Comparison of ENCODE assay signal across 18 mouse cellular contexts in the genomic region with DNA sequence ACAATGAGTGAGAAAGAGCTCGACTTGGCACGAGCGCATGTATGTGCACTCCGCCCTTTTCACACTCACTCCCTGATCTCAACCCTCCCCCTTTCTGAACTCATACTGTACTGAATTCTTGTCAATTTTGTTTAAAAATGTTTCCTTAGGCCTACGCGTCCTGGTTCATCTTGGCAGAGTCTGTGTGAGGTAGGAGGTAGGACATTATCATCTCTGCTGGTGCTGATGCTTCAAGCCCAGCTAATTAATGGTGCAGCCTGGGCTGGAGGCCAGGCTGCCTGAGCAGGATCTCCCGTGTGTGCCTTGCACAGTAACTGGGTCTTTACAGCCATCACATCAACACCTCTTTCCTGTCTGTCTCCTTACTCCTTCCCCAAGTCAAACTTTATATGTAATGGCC. TPM values are rescaled to one million over a fixed set of nuclear protein-coding genes. Genes with fewer than 3 reads are reported as not detected.
DNase-seq lines count a peak whose midpoint lies in the region; ATAC-seq and TF ChIP-seq lines count a peak whose summit lies in the region.
"Had no signal": no experiment of that assay in that cellular context is flagged by ENCODE, and none has a peak within 500 bp of the region (broad histone marks: within the 10 kb centered on the region; RNA-seq: fewer than 3 reads in every experiment).

No protein-coding gene starts in this region.

- 78% methylated on average over 7 of the region's 7 CpGs for WGBS in hindbrain, embryonic 14.5 days
- WGBS in hindbrain, embryonic 12.5 days: 86% methylated on average over 7 of the region's 7 CpGs
- 76% methylated on average over 7 of the region's 7 CpGs for WGBS in intestine, embryonic 16.5 days

- no peak overlapping the region for H3ac ChIP-seq in myocyte (ENCODE audit: control insufficient read depth, insufficient read length)

- H3K36me3 ChIP-seq in hindbrain, embryonic 14.5 days (replicated peaks; ENCODE audit: control insufficient read depth, insufficient read depth): no peaks in the 10 kb centered on the region
- no peaks in the 10 kb centered on the region for H3K36me3 ChIP-seq in hindbrain, embryonic 12.5 days
- no peaks in the 10 kb centered on the region for H3K36me3 ChIP-seq in myocyte (ENCODE audit: control insufficient read depth, insufficient read depth)
- H3K36me3 ChIP-seq in intestine, embryonic 16.5 days (ENCODE audit: control insufficient read depth, insufficient read depth, low read length): no peaks in the 10 kb centered on the region
- H3K36me3 ChIP-seq: G1E had no signal

- H3K9ac ChIP-seq in hindbrain, embryonic 14.5 days: no peak overlapping the region
- no peak overlapping the region for H3K9ac ChIP-seq in hindbrain, embryonic 12.5 days
- no peak overlapping the region for H3K9ac ChIP-seq in intestine, embryonic 16.5 days (ENCODE audit: low read depth, low read length)
- H3K9ac ChIP-seq: forebrain, postnatal 0 days had no signal

- H3K27me3 ChIP-seq in hindbrain, embryonic 14.5 days (ENCODE audit: control insufficient read depth, insufficient read depth, low read length): no peaks in the 10 kb centered on the region
- H3K27me3 ChIP-seq in hindbrain, embryonic 12.5 days: no peaks in the 10 kb centered on the region
- no peaks in the 10 kb centered on the region for H3K27me3 ChIP-seq in myocyte (ENCODE audit: control insufficient read depth, insufficient read depth, insufficient read length)
- H3K27me3 ChIP-seq in intestine, embryonic 16.5 days (replicated peaks; ENCODE audit: control insufficient read depth, insufficient read depth, low read length): no peaks in the 10 kb centered on the region

- peaks cover 63% of the 10 kb centered on the region for H3K4me1 ChIP-seq in hindbrain, embryonic 14.5 days (replicated peaks; ENCODE audit: control insufficient read depth, insufficient read depth, low read length)
- peaks cover 62% of the 10 kb centered on the region for H3K4me1 ChIP-seq in hindbrain, embryonic 12.5 days
- peaks cover 31% of the 10 kb centered on the region for H3K4me1 ChIP-seq in intestine, embryonic 16.5 days (ENCODE audit: control insufficient read depth, insufficient read depth, low read length)

- no peak overlapping the region for H3K4me2 ChIP-seq in hindbrain, embryonic 14.5 days (replicated peaks)
- no peak overlapping the region for H3K4me2 ChIP-seq in hindbrain, embryonic 12.5 days (replicated peaks)
- H3K4me2 ChIP-seq in myocyte (ENCODE audit: low read depth): peak overlapping the region; percentile 32
- H3K4me2 ChIP-seq in intestine, embryonic 16.5 days (ENCODE audit: low read depth, low read length): no peak overlapping the region

- TF ChIP-seq POLR2A in myocyte (IDR thresholded peaks at IDR 0.05; ENCODE audit: insufficient read length, low read depth): no peak

- no peaks in the 10 kb centered on the region for H3K9me3 ChIP-seq in hindbrain, embryonic 14.5 days (ENCODE audit: control insufficient read depth, low read length)
- H3K9me3 ChIP-seq in hindbrain, embryonic 12.5 days (replicated peaks): no peaks in the 10 kb centered on the region
- H3K9me3 ChIP-seq in intestine, embryonic 16.5 days (ENCODE audit: control insufficient read depth, low read length): no peaks in the 10 kb centered on the region
- H3K9me3 ChIP-seq: G1E had no signal

- no peaks in the 10 kb centered on the region for H3K79me2 ChIP-seq in myocyte (ENCODE audit: control insufficient read depth, insufficient read depth)

- ATAC-seq in cerebellum, adult (ENCODE audit: insufficient number of reproducible peaks, low FRiP score, low TSS enrichment): no peak
- no peak for ATAC-seq in hindbrain, embryonic 14.5 days (ENCODE audit: low FRiP score)
- ATAC-seq in hindbrain, embryonic 12.5 days (ENCODE audit: low FRiP score): no peak
- no peak for ATAC-seq in intestine, embryonic 16.5 days
- ATAC-seq: CD4-positive, CD25-positive, alpha-beta regulatory T cell, adult 4 months; forebrain, postnatal 0 days; midbrain, embryonic 16.5 days had no signal

- peak; percentile 51 for DNase-seq in cerebellum, adult 9-10 months
- no peak for DNase-seq in hindbrain, embryonic 14.5 days (ENCODE audit: low spot score)
- peak; percentile 37 for DNase-seq in lung, postnatal 10 days
- DNase-seq in lung, postnatal 14 days: no peak
- DNase-seq: cerebellum, adult 11-12 months; embryo, embryonic 11 days; forebrain, postnatal 0 days; kidney, adult 11 months; kidney, postnatal 14 days; right cerebral cortex, postnatal 4 days; thymus, postnatal 4 days had no signal

- no peak overlapping the region for H3K4me3 ChIP-seq in hindbrain, embryonic 14.5 days (replicated peaks; ENCODE audit: low read length)
- H3K4me3 ChIP-seq in hindbrain, embryonic 12.5 days: no peak overlapping the region
- H3K4me3 ChIP-seq in myocyte: no peak overlapping the region
- H3K4me3 ChIP-seq in intestine, embryonic 16.5 days (ENCODE audit: low read length): no peak overlapping the region

- H3K27ac ChIP-seq in hindbrain, embryonic 14.5 days: peak overlapping the region; percentile 26; the same call in 1 of the 2 replicates
- H3K27ac ChIP-seq in hindbrain, embryonic 12.5 days: no peak overlapping the region
- H3K27ac ChIP-seq in intestine, embryonic 16.5 days (ENCODE audit: low read length): no peak overlapping the region

TF ChIP-seq in myocyte, 11 proteins besides CTCF, POLR2A, EP300 and RAD21:
- TF ChIP-seq E2F4 (IDR thresholded peaks at IDR 0.05; ENCODE audit: insufficient read depth): no peak

RNA-seq across cellular contexts. Expression of a gene that starts 40.6 kb away (rescaled TPM):
- polyA plus RNA-seq in hindbrain, embryonic 14.5 days (2014; fragmentation: Nextera tagmentation; extraction: Ambion mirVana): 46.2 and 52.8 TPM in 2 replicates
- polyA plus RNA-seq in hindbrain, embryonic 12.5 days (2016; fragmentation: Nextera tagmentation; extraction: Ambion mirVana): 126 and 138 TPM in 2 replicates
- 100 TPM for polyA plus RNA-seq in myocyte (2012; fragmentation: generic; extraction: Trizol)
- polyA plus RNA-seq in intestine, embryonic 16.5 days (2015; fragmentation: Nextera tagmentation; extraction: Ambion mirVana): 9.9 and 10.3 TPM in 2 replicates

Comparison
In these comparisons a context has a peak if more than half of its experiments do, and no peak if none do; other contexts are left out.
1. DNase-seq: peak in cerebellum, adult 9-10 months (single experiment) and lung, postnatal 10 days (single experiment); none in hindbrain, embryonic 14.5 days (single experiment) and lung, postnatal 14 days (single experiment).